18 mouse cellular contexts compared by ENCODE assay signal in the genomic region with DNA sequence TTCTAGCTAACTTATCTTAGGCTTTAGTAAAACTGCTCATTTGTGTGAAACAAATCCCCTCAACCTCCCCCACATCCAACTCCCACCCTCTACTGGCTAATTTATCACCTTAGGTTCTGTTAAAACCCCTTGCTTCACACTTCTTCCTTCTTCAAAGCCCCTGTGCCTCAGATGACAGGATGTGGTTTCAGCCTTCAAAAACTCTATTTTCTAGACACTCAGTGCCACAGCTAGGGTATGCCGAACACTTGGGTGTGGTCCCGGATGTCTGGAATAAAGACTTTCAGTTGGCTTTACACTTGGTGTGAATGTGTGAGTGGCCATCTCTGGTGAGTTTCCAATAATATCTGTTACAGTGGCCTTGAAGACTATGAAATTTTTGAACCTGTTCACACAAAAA. TPM values are rescaled to one million over a fixed set of nuclear protein-coding genes. Genes with fewer than 3 reads are reported as not detected.
A peak's percentile ranks its signal among the peaks of the same experiment; 100 is the strongest.
DNase-seq lines count a peak whose midpoint lies in the region; ATAC-seq and TF ChIP-seq lines count a peak whose summit lies in the region.
"Had no signal": no experiment of that assay in that cellular context is flagged by ENCODE, and none has a peak within 500 bp of the region (broad histone marks: within the 10 kb centered on the region; RNA-seq: fewer than 3 reads in every experiment).

No protein-coding gene starts in this region.

- H3K9ac ChIP-seq in kidney, postnatal 0 days (ENCODE audit: low read depth, low read length) = no peak overlapping the region
- H3K9ac ChIP-seq in midbrain, embryonic 14.5 days (replicated peaks; ENCODE audit: low read length) = no peak overlapping the region
- H3K9ac ChIP-seq in intestine, embryonic 15.5 days = no peak overlapping the region
- H3K9ac ChIP-seq: heart, embryonic 15.5 days had no signal

- no peak for TF ChIP-seq CTCF in kidney, postnatal 0 days (IDR thresholded peaks at IDR 0.05; ENCODE audit: low read depth)

- H3K4me2 ChIP-seq in kidney, postnatal 0 days (ENCODE audit: low read length) = no peak overlapping the region
- no peak overlapping the region for H3K4me2 ChIP-seq in midbrain, embryonic 14.5 days (ENCODE audit: low read length)
- H3K4me2 ChIP-seq in intestine, embryonic 15.5 days (replicated peaks) = no peak overlapping the region
- H3K4me2 ChIP-seq: heart, embryonic 15.5 days had no signal

- H3K4me3 ChIP-seq in kidney, postnatal 0 days (replicated peaks; ENCODE audit: low read depth, low read length) = no peak overlapping the region
- H3K4me3 ChIP-seq in midbrain, embryonic 14.5 days (replicated peaks; ENCODE audit: low read depth, low read length) = no peak overlapping the region
- no peak overlapping the region for H3K4me3 ChIP-seq in intestine, embryonic 15.5 days (replicated peaks)
- H3K4me3 ChIP-seq: heart, embryonic 15.5 days had no signal

- no peaks in the 10 kb centered on the region for H3K9me3 ChIP-seq in kidney, postnatal 0 days (replicated peaks; ENCODE audit: low read length)
- no peaks in the 10 kb centered on the region for H3K9me3 ChIP-seq in midbrain, embryonic 14.5 days (ENCODE audit: control insufficient read depth, low read length)
- H3K9me3 ChIP-seq in intestine, embryonic 15.5 days = no peaks in the 10 kb centered on the region
- H3K9me3 ChIP-seq: heart, embryonic 15.5 days had no signal

- no peak for ATAC-seq in kidney, postnatal 0 days (replicated peaks; ENCODE audit: low FRiP score, low read depth)
- ATAC-seq in midbrain, embryonic 14.5 days (ENCODE audit: low FRiP score, low TSS enrichment) = no peak
- ATAC-seq in intestine, embryonic 15.5 days = no peak
- ATAC-seq: forebrain, embryonic 14.5 days; hindbrain, embryonic 16.5 days had no signal

- WGBS in kidney, postnatal 0 days = 39% methylated on average over 2 of the region's 2 CpGs
- WGBS in midbrain, embryonic 14.5 days = 96% methylated on average over 2 of the region's 2 CpGs
- WGBS in intestine, embryonic 15.5 days = 96% methylated on average over 2 of the region's 2 CpGs

- no peaks in the 10 kb centered on the region for H3K36me3 ChIP-seq in kidney, postnatal 0 days (ENCODE audit: insufficient read depth, low read length)
- H3K36me3 ChIP-seq in midbrain, embryonic 14.5 days (ENCODE audit: control insufficient read depth, insufficient read depth, low read length) = no peaks in the 10 kb centered on the region
- H3K36me3 ChIP-seq in intestine, embryonic 15.5 days = no peaks in the 10 kb centered on the region
- H3K36me3 ChIP-seq: heart, embryonic 15.5 days had no signal

- H3K4me1 ChIP-seq in kidney, postnatal 0 days (replicated peaks; ENCODE audit: insufficient read depth, low read length) = no peaks in the 10 kb centered on the region
- H3K4me1 ChIP-seq in midbrain, embryonic 14.5 days (ENCODE audit: control insufficient read depth, insufficient read depth, low read length) = no peaks in the 10 kb centered on the region
- no peaks in the 10 kb centered on the region for H3K4me1 ChIP-seq in intestine, embryonic 15.5 days (replicated peaks)
- H3K4me1 ChIP-seq: heart, embryonic 15.5 days had no signal

- H3K27ac ChIP-seq in kidney, postnatal 0 days = no peak overlapping the region
- H3K27ac ChIP-seq in midbrain, embryonic 14.5 days (replicated peaks; ENCODE audit: low read depth, low read length) = no peak overlapping the region
- no peak overlapping the region for H3K27ac ChIP-seq in intestine, embryonic 15.5 days
- H3K27ac ChIP-seq: heart, embryonic 15.5 days had no signal

- H3K27me3 ChIP-seq in kidney, postnatal 0 days (ENCODE audit: insufficient read depth, low read length) = no peaks in the 10 kb centered on the region
- no peaks in the 10 kb centered on the region for H3K27me3 ChIP-seq in midbrain, embryonic 14.5 days (ENCODE audit: control insufficient read depth, insufficient read depth, low read length)
- H3K27me3 ChIP-seq in intestine, embryonic 15.5 days (replicated peaks) = no peaks in the 10 kb centered on the region
- H3K27me3 ChIP-seq: heart, embryonic 15.5 days had no signal

- DNase-seq in kidney, postnatal 0 days (ENCODE audit: low spot score) = peak; percentile 2
- no peak for DNase-seq in kidney, adult 9 months
- DNase-seq in c-Kit-positive CD71-negative TER-119-negative erythroid progenitor cells, embryonic 14.5 days (ENCODE audit: low read depth) = peak; percentile 10
- peak; percentile 15 for DNase-seq in skeletal muscle tissue, adult 2 months (ENCODE audit: low read depth, low spot score)
- DNase-seq in thymus, postnatal 25 days = peak; percentile 78
- DNase-seq in midbrain, embryonic 14.5 days = no peak
- DNase-seq in right cerebral cortex, postnatal 36 days (ENCODE audit: low spot score in 2 of 2) = no peak
- DNase-seq: adrenal gland, adult 2 months; cerebellum, postnatal 36 days; gastrocnemius, postnatal 14 days; kidney, postnatal 10 days; layer of hippocampus, adult 9-11 months had no signal

RNA-seq across cellular contexts. Expression of a gene that starts 4.8 kb away (rescaled TPM):
- 2.0 and 2.1 TPM in 2 replicates for polyA plus RNA-seq in kidney, postnatal 0 days (2015; fragmentation: Nextera tagmentation; extraction: Ambion mirVana)
- polyA plus RNA-seq in midbrain, embryonic 14.5 days (2014; fragmentation: Nextera tagmentation; extraction: Ambion mirVana) = 0.88 TPM in 1 of 2 replicates, not detected in the other
- 1.8 and 2.0 TPM in 2 replicates for polyA plus RNA-seq in intestine, embryonic 15.5 days (2015; fragmentation: Nextera tagmentation; extraction: Ambion mirVana)
- polyA plus RNA-seq: neural tube, embryonic 11.5 days had no signal

RNA-seq across cellular contexts. Expression of a gene that starts 38.5 kb away (rescaled TPM):
- polyA plus RNA-seq in kidney, postnatal 0 days (2015; fragmentation: Nextera tagmentation; extraction: Ambion mirVana) = 0.57 and 1.3 TPM in 2 replicates
- polyA plus RNA-seq in midbrain, embryonic 14.5 days (2014; fragmentation: Nextera tagmentation; extraction: Ambion mirVana) = not detected in 2 replicates
- polyA plus RNA-seq in intestine, embryonic 15.5 days (2015; fragmentation: Nextera tagmentation; extraction: Ambion mirVana) = not detected in 2 replicates
- polyA plus RNA-seq: adrenal gland, adult 2 months; embryonic facial prominence, embryonic 14.5 days; forebrain, embryonic 14.5 days; heart, embryonic 15.5 days; hindbrain, embryonic 16.5 days; neural tube, embryonic 11.5 days had no signal

Comparison
In these comparisons a context has a peak if more than half of its experiments do, and no peak if none do; other contexts are left out.
1. DNase-seq: peak in kidney, postnatal 0 days (single experiment), c-Kit-positive CD71-negative TER-119-negative erythroid progenitor cells, embryonic 14.5 days (single experiment), skeletal muscle tissue, adult 2 months (single experiment) and thymus, postnatal 25 days (single experiment); none in kidney, adult 9 months (single experiment), midbrain, embryonic 14.5 days (single experiment) and right cerebral cortex, postnatal 36 days (0 of 2).